Mouse (Mus musculus) cerebellum, adult 18-20 months (tissue): ENCODE data around the gene Aprt.

Experiments used
- DNase-seq, 2 experiments: peaks; one replicate each; pipeline ENCODE4 v3.0.0; 2021

Aprt gene

DNA sequence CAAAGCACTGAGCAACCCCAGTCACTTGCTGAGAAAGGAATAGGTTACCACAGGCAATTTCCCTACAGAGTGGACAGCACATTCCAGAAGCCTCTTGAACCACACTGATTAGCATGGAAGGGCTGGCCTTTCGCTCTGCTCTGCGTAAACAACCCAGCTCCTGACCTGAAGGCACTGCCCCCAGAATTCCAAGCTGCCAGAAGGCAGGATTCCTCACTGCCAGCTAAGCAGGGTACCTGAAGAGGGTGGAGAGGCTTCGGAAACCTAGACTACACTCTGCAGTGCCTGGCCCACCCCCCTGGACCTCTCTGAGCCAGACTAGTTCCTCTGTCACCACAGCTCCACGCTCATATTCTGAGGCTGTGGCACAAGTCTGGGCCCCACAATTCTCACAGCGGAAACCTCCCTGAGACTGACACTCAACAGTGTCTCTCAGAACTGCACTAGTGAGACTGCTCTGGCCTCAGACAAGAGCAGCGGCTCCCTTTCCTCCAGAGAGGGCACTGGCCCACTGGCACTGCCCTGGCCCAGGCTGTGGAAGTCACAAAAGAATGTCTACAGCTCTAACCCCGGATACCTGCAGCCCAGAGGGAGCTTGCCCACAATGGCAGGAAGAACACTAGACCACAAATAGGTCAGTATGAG, 50.1 kb downstream of the Aprt start:
- no peak for DNase-seq

DNA sequence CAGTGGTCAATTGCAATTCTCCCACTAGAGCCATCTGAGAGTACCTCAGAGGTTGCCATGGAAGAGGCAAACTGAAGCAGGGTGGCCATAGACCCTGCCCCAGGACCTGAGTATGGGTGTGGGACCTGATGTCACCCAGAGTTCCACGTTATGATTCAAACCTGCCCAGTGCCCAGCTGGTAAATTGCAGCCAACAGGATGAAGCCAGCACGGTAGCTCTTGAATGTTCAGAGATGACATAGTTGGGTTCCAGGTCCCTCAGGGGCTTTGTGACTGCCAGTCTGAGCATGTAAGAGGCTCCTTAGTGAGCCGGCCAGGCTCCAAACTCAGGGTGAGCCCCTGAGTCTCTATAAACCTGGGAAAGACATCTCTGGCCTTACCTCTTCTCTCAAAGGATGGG, 50.6 kb downstream of the Aprt start:
- no peak for DNase-seq

DNA sequence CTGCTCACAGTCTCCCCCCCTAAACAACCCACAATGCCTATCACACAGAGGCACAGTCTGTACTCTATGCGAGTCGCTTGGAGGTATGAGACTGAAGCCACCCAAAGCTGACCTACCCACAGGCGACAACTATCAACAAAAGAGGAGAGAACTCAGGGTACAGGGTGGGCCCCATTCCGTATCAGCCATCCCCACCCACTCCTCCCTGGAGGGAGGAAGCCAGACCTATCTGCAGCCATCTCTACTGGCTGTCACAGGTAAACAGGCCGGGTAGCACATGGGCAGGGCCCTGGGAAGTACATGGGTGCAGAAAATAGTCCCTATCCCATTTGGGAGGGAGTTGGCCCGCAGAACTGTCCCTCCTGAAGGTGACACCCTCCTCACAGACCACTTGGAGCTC, 51.7 kb downstream of the Aprt start:
- no peak for DNase-seq
